Mouse (Mus musculus) urinary bladder, adult 2 months (tissue): ENCODE measurements around the gene Cnn1. TPM values are rescaled to one million over a fixed set of nuclear protein-coding genes. Genes with fewer than 3 reads are reported as not detected.

ENCODE experiments used
- DNase-seq: peaks from one replicate; pipeline ENCODE4 v3.0.0; 2022; ENCODE audit warnings: low spot score
- polyA plus RNA-seq: library from polyadenylated mRNA; depleted of rRNA; stranded (reverse); fragments of >200 nt; gene quantifications from 2 replicates; pipeline ENCODE4 v1.2.3, GENCODE M21; 2012; rRNA removed

The Cnn1 gene
- polyA plus RNA-seq, 1 experiment: 3,917 TPM

- DNase-seq: no peak
These were observed 58.7 kb downstream of the Cnn1 start for GRCm38 (mm10) chr9:22157516-22158265.

Other genes with a start within 250 kb of the Cnn1 start
- 89.2 and 102 TPM in 2 replicates for gene Dock6, start 246.6 kb upstream of the Cnn1 start, polyA plus RNA-seq
- gene Rab3d, start 181.0 kb upstream of the Cnn1 start, polyA plus RNA-seq: 54.4 and 59.9 TPM in 2 replicates
- gene Ccdc159, start 171.7 kb upstream of the Cnn1 start, polyA plus RNA-seq: 8.8 and 9.4 TPM in 2 replicates
- gene Tmem205, start 171.7 kb upstream of the Cnn1 start, polyA plus RNA-seq: 93.0 and 101 TPM in 2 replicates
- gene Plppr2, start 162.2 kb upstream of the Cnn1 start, polyA plus RNA-seq: 14.5 and 17.1 TPM in 2 replicates
- gene Swsap1, start 143.5 kb upstream of the Cnn1 start, polyA plus RNA-seq: 4.6 and 6.4 TPM in 2 replicates
- 1.8 and 2.1 TPM in 2 replicates for gene Epor, start 135.7 kb upstream of the Cnn1 start, polyA plus RNA-seq
- 25.7 and 27.3 TPM in 2 replicates for gene Rgl3, start 109.8 kb upstream of the Cnn1 start, polyA plus RNA-seq
- gene Ccdc151, start 96.6 kb upstream of the Cnn1 start, polyA plus RNA-seq: 0.19 and 0.29 TPM in 2 replicates
- 84.4 and 86.5 TPM in 2 replicates for gene Prkcsh, start 96.4 kb upstream of the Cnn1 start, polyA plus RNA-seq
- gene Elavl3, start 47.2 kb upstream of the Cnn1 start, polyA plus RNA-seq: 0.06 and 0.16 TPM in 2 replicates
- not detected in 2 replicates for gene Gm49318, start 28.0 kb upstream of the Cnn1 start, polyA plus RNA-seq
- 18.0 and 21.3 TPM in 2 replicates for gene Zfp653, start 27.8 kb upstream of the Cnn1 start, polyA plus RNA-seq
- gene Ecsit, start 13.8 kb upstream of the Cnn1 start, polyA plus RNA-seq: 39.4 and 40.3 TPM in 2 replicates
- 74.8 and 97.4 TPM in 2 replicates for gene Elof1, start 18.0 kb downstream of the Cnn1 start, polyA plus RNA-seq
- 24.0 and 35.7 TPM in 2 replicates for gene Acp5, start 36.5 kb downstream of the Cnn1 start, polyA plus RNA-seq
- gene Pigyl, start 57.6 kb downstream of the Cnn1 start, polyA plus RNA-seq: 84.1 and 92.9 TPM in 2 replicates
- gene Zfp872, start 88.9 kb downstream of the Cnn1 start, polyA plus RNA-seq: 1.3 and 1.4 TPM in 2 replicates
- 44.2 and 47.3 TPM in 2 replicates for gene Zfp809, start 126.5 kb downstream of the Cnn1 start, polyA plus RNA-seq
- gene Zfp599, start 160.7 kb downstream of the Cnn1 start, polyA plus RNA-seq: 0.26 and 0.34 TPM in 2 replicates
- 11.9 and 12.6 TPM in 2 replicates for gene Zfp810, start 208.4 kb downstream of the Cnn1 start, polyA plus RNA-seq